Mouse (Mus musculus) erythroid progenitor cell, adult 5-6 weeks (primary cell): Measurements from ENCODE around the gene Rac1. TPM values are rescaled to one million over a fixed set of nuclear protein-coding genes. Genes with fewer than 3 reads are reported as not detected.
A peak's percentile ranks its signal among the peaks of the same experiment; 100 is the strongest.
"Not testable (repeated sequence)": the region's sequence is repeated elsewhere in the genome, so short reads cannot be mapped to it uniquely, and the experiment has no call there.

Experiments
- ATAC-seq: replicated peaks from 2 replicates; pipeline ENCODE4 v1.8.0; 2016; ENCODE audit warnings: moderate number of reproducible peaks, mild to moderate bottlenecking, moderate TSS enrichment, inconsistent platforms; ENCODE audit not compliant: poor library complexity, low FRiP score, severe bottlenecking
- total RNA-seq, 2 experiments: library from RNA; stranded (forward) in 1 of 2; stranded (reverse) in 1 of 2; fragments of 150-400 nt in 1 of 2; fragments of 186-747, 209-891 nt in 1 of 2; gene quantifications; 2 replicates each; pipeline versions ENCODE4 v1.2.3 to v1.2.4; 2015 to 2017; ENCODE audit warnings: low replicate concordance in 2 of 2

Rac1 gene
- total RNA-seq, 2 experiments from 2014 or later, result 104 to 254 TPM

- peak; percentile 40 for ATAC-seq
These were observed 460 bp upstream of the Rac1 start for GRCm38 (mm10) chr5:143528308-143528683.

DNA sequence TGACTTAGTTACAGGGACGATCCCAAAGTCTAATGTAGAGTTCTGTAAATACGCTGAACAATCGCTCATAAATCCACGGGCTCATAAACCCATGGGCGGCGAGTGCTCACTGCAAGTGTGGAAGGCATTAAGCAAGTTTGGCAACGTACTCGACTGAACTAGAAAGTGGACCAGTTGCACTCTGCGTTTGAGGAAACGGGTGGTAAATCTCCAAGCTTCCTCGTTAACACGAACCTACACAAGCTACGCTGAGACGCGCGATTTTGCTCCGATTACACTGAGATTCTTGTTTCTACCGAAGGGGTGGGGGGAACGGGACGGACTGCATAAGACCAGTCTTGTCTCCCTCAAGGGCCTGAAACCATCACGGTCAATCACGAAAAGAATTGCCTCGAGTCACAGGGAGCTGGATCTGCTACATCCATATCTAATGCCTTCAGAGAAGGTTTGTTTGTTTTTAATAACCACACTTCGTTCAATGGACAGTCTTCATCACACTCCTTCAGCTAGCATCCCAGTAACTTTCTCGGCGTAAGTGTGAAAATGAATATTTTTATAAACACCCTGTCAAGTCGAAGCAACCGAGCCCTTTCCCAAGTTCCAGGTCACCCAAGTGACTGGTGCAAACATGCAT is 1.0 kb downstream of the Rac1 start:
- ATAC-seq, result peak; percentile 11; the same call in 1 of the 2 replicates

DNA sequence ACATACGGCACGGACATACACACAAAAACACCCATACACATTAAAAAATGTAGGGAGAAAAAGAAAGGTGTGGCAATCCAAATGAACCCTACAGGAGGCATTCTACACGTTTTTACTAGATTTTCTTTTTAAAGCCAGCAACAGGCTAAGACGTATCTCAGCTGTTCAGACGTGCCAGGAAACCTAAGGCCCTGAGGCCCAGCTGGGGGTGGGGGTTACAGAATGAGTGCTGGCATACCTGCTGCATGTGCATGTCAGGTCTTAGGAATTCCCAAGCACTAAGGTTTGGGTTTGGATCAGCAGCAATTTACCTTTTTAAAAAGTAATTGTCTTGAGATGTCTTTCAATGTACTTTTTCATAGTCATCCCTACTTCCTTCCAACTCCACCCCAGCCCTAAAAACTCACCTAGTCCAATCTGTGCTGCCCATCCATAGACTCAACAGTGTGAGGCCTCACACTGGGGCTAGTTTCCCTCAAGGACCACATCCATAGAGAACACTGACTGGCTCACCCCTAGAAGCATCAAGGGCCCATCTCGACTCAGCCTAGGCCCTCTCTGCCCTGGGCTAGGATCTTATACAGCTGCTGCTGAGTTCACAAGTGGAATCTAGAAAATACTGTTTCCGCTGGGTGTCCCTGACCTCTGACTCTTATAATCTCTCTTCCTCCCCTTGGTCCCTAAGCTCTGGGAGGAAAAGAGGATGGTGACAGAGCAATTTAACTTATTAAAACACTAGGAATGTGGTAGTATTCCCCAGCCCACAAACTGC is 2.2 kb downstream of the Rac1 start:
- no peak for ATAC-seq

DNA sequence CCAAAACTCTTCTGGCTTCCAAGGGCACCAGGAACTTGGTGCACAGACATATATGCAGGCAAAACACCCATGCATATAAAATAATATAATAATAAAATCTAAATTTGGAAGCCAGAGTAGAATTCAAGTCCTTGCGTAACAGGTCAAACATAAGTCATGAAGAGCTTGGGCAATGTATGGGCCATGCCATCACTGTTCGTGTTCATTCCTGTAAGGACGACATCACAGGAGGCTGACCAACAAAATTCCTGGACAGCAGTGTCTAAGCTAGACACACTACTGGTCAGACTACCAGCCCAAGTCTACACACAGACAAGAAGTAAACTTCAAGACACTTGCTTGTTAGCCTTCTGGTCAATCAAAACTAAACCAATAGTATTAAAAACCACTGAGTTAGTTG is 5.0 kb downstream of the Rac1 start:
- ATAC-seq, result no peak

GRCm38 (mm10) chr5:143520415-143520814 is 7.4 kb downstream of the Rac1 start:
- ATAC-seq, result no peak

DNA sequence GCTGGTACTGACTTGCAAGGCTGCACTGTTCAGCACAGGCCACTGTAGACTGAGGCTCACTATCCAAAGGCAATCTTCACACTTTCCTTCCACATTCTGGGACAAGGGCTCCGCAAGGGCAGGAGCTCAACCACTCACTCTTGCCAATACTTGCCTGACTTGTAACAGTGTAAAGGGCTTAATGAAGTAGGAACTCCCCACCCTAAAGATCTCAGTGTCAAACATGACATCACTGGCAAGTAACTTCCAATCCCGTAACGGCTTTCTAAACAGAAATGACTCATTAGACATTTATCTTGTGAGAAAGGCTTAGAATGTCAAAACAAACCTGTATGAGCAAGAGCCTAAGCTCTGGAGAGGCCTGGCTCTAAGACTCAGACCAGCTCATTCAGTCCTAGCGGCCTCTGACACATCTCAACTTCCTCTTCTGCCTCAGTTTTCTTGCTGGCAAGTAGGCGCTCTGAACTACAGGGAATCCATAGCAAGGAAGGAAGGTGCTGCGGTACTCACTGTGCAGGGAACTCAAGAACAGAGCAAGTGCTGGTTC is 9.7 kb downstream of the Rac1 start:
- no peak for ATAC-seq

DNA sequence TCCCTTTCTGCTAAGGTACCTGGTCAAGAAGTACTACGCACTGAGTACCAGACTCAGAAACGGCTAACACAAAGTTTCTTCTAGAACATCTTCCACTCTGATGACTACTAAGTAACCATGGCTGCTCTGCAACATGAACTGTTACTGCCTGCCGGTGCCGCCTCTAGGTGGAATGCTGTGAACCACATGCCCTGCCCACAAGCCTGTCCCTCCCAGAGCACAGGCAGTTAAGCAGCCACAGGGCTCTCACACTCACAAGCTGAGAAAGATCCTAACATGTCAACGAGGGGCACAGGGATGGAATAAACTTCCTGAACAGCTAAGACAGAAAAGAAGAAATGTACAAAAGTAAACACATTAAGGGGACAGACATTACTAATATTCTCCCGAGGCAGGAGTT is 10.4 kb downstream of the Rac1 start:
- no peak for ATAC-seq

DNA sequence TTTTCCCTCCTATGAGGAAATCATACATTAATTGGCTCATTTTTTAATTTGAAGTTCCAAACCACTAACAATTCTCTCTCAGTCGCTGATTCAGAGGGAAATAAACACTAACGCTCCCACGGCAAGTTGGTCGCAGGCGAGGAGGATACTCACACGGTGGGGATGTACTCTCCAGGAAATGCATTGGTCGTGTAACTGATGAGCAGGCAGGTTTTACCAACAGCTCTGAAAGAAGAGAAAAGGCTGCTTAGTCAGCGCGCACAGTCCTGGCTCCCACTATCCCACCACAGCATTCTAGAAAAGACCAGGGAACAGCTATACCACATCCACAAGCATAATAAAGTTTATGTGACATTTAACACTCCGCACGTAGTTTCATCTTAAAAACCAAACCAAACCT is 10.8 kb downstream of the Rac1 start:
- no peak for ATAC-seq

DNA sequence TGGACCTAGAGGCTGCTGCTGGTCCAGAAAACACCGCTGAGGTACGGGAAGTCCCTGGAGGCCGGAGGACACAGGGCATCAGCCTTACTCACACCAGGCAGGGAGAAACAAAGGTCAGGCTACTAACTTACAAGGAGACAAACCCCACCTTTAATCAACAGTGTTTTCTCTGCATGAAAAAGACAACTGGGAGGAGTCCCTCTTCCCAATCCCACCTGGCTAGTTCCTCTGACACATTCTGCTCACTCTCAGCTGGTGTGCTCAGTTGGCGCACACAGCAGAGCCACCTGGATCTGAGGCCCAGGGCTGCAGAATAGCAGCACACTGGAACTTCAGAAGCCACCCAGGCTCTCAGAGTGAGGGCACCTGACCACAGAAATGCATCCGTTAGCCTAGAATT is 13.0 kb downstream of the Rac1 start:
- ATAC-seq, result no peak

DNA sequence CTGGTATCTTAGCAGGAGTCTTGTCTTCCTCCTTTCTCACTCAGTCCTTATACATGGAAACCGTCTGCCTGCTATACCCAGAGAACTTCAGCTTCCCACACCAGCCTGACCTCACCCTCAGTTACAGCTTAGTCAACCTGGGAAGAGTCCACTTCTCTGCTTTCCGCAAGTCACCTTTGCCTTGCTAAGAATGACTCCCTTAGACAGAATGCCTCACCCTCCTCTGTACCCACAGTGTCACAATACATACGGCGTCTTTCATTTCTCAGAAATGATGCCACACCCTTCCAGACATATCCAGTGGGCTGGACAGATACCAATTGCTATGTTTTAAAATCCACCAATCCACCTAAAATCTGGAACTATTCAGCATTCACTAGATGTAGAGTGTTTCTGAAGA is 15.5 kb downstream of the Rac1 start:
- no peak for ATAC-seq

GRCm38 (mm10) chr5:143511577-143511976 is 16.3 kb downstream of the Rac1 start:
- ATAC-seq, result no peak

DNA sequence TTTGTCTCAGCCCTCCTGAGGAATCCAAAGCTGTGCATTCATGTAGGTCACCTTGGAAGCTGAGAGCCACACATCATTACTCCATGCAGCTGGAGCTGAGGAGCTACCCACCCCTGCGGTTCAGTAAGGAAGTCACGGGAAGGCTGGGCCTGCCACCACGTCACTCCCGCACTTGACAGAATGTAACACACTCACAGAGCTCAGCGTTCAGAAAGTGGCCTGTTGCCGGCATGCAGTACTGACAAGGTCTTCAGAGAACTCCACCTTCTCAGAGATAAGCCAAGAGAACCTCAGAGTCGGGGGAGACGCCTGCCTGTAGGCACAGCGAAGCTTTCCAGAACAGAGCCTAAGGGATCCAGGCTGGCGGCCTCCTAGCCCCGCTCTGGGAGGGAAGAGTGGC is 18.1 kb downstream of the Rac1 start:
- peak; percentile 66 for ATAC-seq

GRCm38 (mm10) chr5:143509294-143509693 is 18.5 kb downstream of the Rac1 start:
- ATAC-seq, result 0 out of 2 replicates have a peak, but pooled peaks have one; percentile 35

DNA sequence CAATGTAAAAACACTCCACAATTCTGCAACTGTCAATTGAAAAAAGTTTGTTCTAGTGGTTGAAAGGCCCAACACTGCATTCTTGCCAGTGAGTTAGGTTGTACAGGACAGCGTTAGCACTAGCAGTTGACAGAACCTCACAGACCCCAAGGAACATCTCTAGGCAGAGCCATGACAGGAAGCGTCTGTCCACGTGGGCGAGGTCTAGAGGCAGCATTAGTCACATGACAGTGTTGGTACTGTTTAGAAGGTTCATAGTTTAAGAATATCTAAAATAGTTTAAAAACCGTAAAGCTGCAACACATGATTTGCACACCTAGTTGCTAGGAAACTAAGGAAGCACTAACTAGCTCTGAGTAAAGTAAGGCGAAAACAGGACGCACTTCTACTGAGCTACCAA is 22.3 kb downstream of the Rac1 start:
- no peak for ATAC-seq

DNA sequence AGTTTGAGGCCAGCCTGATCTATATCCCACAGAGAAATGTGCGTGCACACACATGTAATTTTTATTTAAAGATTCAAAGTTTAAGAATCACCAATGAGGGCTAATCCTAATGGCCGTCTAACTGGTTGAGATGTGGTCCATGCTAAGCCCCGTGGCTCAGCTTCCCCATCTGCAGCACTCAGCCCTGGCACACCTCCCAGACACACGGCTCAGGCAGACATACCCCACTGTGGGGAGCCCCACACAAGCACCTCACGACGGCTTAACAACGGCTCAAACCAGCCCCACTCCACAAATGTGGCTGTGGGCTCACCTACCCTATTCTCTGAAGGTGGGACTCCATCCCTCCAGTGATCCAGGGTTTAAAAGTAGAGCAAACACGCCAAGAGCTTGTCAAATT is 22.8 kb downstream of the Rac1 start:
- ATAC-seq, result no peak

DNA sequence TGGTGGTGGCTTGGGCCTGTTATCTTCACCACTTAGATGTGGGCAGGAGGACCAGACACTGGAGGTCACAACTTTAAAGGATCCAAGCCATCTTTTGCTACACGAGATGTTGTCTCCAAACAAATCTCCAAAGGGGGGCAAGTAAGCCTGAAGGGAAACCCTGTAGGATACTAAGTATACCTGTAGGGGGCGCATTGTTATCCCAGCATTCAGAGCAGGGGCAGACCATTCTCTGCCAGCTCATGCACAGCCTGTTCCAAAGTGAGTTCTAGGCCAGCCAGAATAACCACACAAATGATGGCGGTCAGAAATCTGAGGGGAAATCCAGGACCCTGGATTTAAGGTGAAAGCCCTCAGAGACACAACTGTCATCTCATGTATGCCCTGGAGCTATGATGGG is 23.4 kb downstream of the Rac1 start:
- ATAC-seq, result peak; percentile 53

DNA sequence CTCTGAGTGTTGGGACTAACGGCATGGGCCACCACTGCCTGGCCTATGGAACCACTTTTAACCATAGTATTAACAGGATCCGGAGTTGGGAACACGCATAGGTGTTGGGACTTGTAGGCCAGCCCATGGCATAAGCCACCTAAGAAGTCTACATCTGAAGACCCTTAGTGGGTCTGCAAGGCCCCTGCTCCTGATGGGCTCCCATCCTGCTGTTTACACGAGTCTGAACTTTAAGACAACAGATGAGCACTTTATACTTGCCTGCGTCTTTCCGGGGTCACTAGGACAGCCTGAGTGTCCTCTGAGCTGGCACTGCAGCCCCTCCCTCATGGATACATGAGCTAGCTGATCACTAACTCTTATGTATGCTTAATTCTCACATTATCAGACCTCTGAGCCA is 24.1 kb downstream of the Rac1 start:
- ATAC-seq, result no peak

GRCm38 (mm10) chr5:143502899-143503557 is 24.8 kb downstream of the Rac1 start:
- 0 out of 2 replicates have a peak, but pooled peaks have one; percentile 16 for ATAC-seq

GRCm38 (mm10) chr5:143501649-143502048 is 26.2 kb downstream of the Rac1 start:
- ATAC-seq, result no peak

GRCm38 (mm10) chr5:143501140-143501539 is 26.7 kb downstream of the Rac1 start:
- no peak for ATAC-seq

- not testable (repeated sequence) for ATAC-seq
These were observed 27.1 kb downstream of the Rac1 start for GRCm38 (mm10) chr5:143500711-143501110.
